Mouse (Mus musculus) embryonic facial prominence, embryonic 11.5 days (tissue): ENCODE measurements around the gene Trub1. TPM values are rescaled to one million over a fixed set of nuclear protein-coding genes. Genes with fewer than 3 reads are reported as not detected.

Source experiments
- ATAC-seq: fragments of 200-750 bp; cut with Nextera tagmentation; replicated peaks from 2 replicates; pipeline ENCODE4 v1.8.0; 2017; ENCODE audit warnings: low read depth; ENCODE audit not compliant: insufficient number of reproducible peaks, low FRiP score, low TSS enrichment
- DNase-seq: peaks from one replicate; pipeline ENCODE4 v3.0.0-alpha.2; 2015; ENCODE audit warnings: low spot score
- H3K27ac ChIP-seq: fragments of 300-500 bp; sonication (generic); replicated peaks from 2 replicates; pipeline ENCODE4 v1.5.1; 2014; ENCODE audit warnings: mild to moderate bottlenecking, low read depth, low read length, control low read depth
- H3K27me3 ChIP-seq: fragments of 300-500 bp; sonication (generic); 2 replicates; pipeline ENCODE4 v1.6.1; 2014; ENCODE audit warnings: mild to moderate bottlenecking, low read length, moderate library complexity, mixed read lengths; ENCODE audit not compliant: control insufficient read depth, insufficient read depth
- H3K36me3 ChIP-seq: fragments of 300-500 bp; sonication (generic); replicated peaks from 2 replicates; pipeline ENCODE4 v1.6.1; 2014; ENCODE audit warnings: low read depth, mild to moderate bottlenecking, low read length, moderate library complexity, mixed read lengths; ENCODE audit not compliant: control insufficient read depth, insufficient read depth
- H3K4me1 ChIP-seq: fragments of 300-500 bp; sonication (generic); 2 replicates; pipeline ENCODE4 v1.6.1; 2014; ENCODE audit warnings: low read length, mixed read lengths; ENCODE audit not compliant: control insufficient read depth, insufficient read depth
- H3K4me2 ChIP-seq: fragments of 300-500 bp; sonication (generic); 2 replicates; pipeline ENCODE4 v1.6.1; 2014; ENCODE audit warnings: low read depth, mild to moderate bottlenecking, control low read depth, low read length, moderate library complexity
- H3K4me3 ChIP-seq: fragments of 300-500 bp; sonication (generic); 2 replicates; pipeline ENCODE4 v1.5.1; 2014; ENCODE audit warnings: low read depth, low read length, control low read depth
- H3K9ac ChIP-seq: fragments of 300-500 bp; sonication (generic); replicated peaks from 2 replicates; pipeline ENCODE4 v1.6.1; 2014; ENCODE audit warnings: mild to moderate bottlenecking, control low read depth, low read length
- H3K9me3 ChIP-seq: fragments of 300-500 bp; sonication (generic); replicated peaks from 2 replicates; pipeline ENCODE4 v1.6.1; 2016; ENCODE audit warnings: mild to moderate bottlenecking, low read length, inconsistent platforms, mixed read lengths; ENCODE audit not compliant: control insufficient read depth
- WGBS: fragments of 180-500 bp; shearing (Covaris S2); extraction: QIAGEN DNeasy Blood & Tissue Kit; methylation state at CpG from one replicate; pipeline ENCODE4 v1.1.7; 2014; 5-methylcytosine and 5-hydroxymethylcytosine counted together
- polyA plus RNA-seq: library from polyadenylated mRNA; unstranded; fragments of >200 nt; fragmentation: Nextera tagmentation; extraction: Ambion mirVana; gene quantifications from 2 replicates; pipeline ENCODE4 v1.2.1, GENCODE M21; 2014

The Trub1 gene
- polyA plus RNA-seq, 1 experiment from 2014 or later: 24.2 TPM

- no peak for ATAC-seq
- H3K4me1 ChIP-seq: no peaks in the 10 kb centered on the region; the same call in 1 of the 2 replicates
- H3K36me3 ChIP-seq: no peaks in the 10 kb centered on the region
- no peak for DNase-seq
- no peak overlapping the region for H3K4me2 ChIP-seq
- no peak overlapping the region for H3K9ac ChIP-seq
- WGBS: 85% methylated on average over 8 of the region's 8 CpGs
- no peaks in the 10 kb centered on the region for H3K27me3 ChIP-seq
- H3K27ac ChIP-seq: no peak overlapping the region
- H3K4me3 ChIP-seq: no peak overlapping the region
- no peaks in the 10 kb centered on the region for H3K9me3 ChIP-seq
Measured at GRCm38 (mm10) chr19:57482815-57483214, 30.1 kb downstream of the Trub1 start.

- Histone ChIP-seq H3K4me1 (no peaks in the 10 kb centered on the region; the same call in 1 of the 2 replicates), H3K27ac (0 out of 2 replicates have a peak overlapping the region, but pooled peaks have one; percentile 4), H3K9ac (no peak overlapping the region), H3K27me3 (no peaks in the 10 kb centered on the region), H3K36me3 (no peaks in the 10 kb centered on the region), H3K4me3 (no peak overlapping the region), H3K4me2 (no peak overlapping the region), H3K9me3 (no peaks in the 10 kb centered on the region)
- DNase-seq (no peak), ATAC-seq (no peak)
- WGBS: 70% methylated on average over 13 of the region's 13 CpGs
Measured at GRCm38 (mm10) chr19:57487051-57487658, 34.4 kb downstream of the Trub1 start.

- H3K27me3 ChIP-seq: no peaks in the 10 kb centered on the region
- no peak overlapping the region for H3K4me3 ChIP-seq
- no peaks in the 10 kb centered on the region for H3K36me3 ChIP-seq
- ATAC-seq (no peak), DNase-seq (no peak)
- no peak overlapping the region for H3K27ac ChIP-seq
- no peak overlapping the region for H3K9ac ChIP-seq
- H3K4me2 ChIP-seq: no peak overlapping the region
- H3K9me3 ChIP-seq: no peaks in the 10 kb centered on the region
- no peaks in the 10 kb centered on the region for H3K4me1 ChIP-seq
- WGBS: 77% methylated on average over 7 of the region's 7 CpGs
Measured at GRCm38 (mm10) chr19:57489527-57489926, 36.8 kb downstream of the Trub1 start.

DNA sequence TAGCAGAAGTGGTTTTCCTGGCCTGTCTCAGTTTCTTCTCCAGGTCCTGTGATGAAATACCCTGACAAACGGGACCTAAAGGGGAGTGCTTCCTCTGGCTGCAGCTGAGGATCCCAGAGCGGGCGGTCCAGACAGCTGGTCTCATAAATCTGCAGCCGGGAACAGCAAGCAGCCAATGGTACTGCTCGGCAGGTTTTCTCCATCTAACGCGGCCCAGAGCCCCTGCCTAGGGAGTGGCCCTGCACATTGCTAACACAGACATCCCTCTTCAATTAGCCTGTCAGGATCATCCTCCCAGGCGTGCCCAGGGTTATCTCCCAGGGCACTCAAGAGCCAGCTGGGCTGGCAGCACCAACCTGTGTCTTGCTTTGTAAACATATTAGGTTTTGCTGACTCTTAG lies 38.3 kb downstream of the Trub1 start:
- DNase-seq (peak; percentile 38), ATAC-seq (no peak; the same call in 1 of the 2 replicates)
- WGBS: 31% methylated on average over 8 of the region's 8 CpGs
- Histone ChIP-seq H3K4me1 (no peaks in the 10 kb centered on the region), H3K4me2 (no peak overlapping the region), H3K36me3 (no peaks in the 10 kb centered on the region), H3K9ac (0 out of 2 replicates have a peak overlapping the region, but pooled peaks have one; percentile 2), H3K4me3 (no peak overlapping the region), H3K27ac (no peak overlapping the region), H3K9me3 (no peaks in the 10 kb centered on the region), H3K27me3 (no peaks in the 10 kb centered on the region)

- no peak for ATAC-seq
- WGBS: 70% methylated on average over 5 of the region's 5 CpGs
Measured at GRCm38 (mm10) chr19:57494020-57494419, 41.3 kb downstream of the Trub1 start.

DNA sequence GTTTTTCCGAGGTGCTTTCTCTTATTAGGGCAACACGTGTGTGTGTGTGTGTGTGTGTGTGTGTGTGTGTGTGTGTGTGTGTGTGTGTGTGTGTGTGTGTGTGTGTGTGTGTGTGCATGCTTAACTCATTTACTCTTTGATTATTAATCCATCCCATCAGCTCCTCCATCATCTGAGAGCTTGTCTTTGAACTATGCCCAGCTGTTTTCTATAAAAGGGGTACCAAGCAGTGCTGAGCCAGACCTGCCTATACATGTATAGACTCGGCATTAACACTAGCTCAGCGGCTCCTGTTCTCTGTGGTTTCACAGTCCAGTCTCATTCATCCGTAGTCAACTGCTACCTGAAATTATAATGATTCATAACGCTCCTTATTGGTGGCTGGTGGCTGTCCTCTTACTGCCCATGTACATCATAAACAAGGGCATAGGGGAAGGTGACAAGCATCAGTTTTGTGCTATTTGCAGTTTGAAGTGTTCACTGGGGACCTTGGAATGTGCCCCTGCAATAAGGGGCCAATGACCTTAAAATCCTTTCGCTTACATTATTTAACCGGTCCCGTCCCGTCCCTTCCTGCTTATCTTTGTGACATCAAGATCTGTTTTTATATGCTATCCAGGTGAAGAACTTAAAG lies 45.5 kb downstream of the Trub1 start:
- ATAC-seq (no peak), DNase-seq (peak; percentile 71)
- Histone ChIP-seq H3K27ac (peak overlapping the region; percentile 56), H3K4me3 (no peak overlapping the region), H3K36me3 (no peaks in the 10 kb centered on the region), H3K27me3 (no peaks in the 10 kb centered on the region), H3K4me2 (no peak overlapping the region), H3K9me3 (no peaks in the 10 kb centered on the region), H3K9ac (no peak overlapping the region), H3K4me1 (no peaks in the 10 kb centered on the region)
- WGBS: 46% methylated on average over 10 of the region's 10 CpGs

More at GRCm38 (mm10) chr19:57494020-57494419, 41.3 kb downstream of the Trub1 start:
- no peak overlapping the region for H3K9ac ChIP-seq
- no peak overlapping the region for H3K27ac ChIP-seq
- no peaks in the 10 kb centered on the region for H3K27me3 ChIP-seq
- H3K36me3 ChIP-seq: no peaks in the 10 kb centered on the region
- DNase-seq: no peak
- no peaks in the 10 kb centered on the region for H3K4me1 ChIP-seq
- no peak overlapping the region for H3K4me3 ChIP-seq
- H3K4me2 ChIP-seq: no peak overlapping the region
- no peaks in the 10 kb centered on the region for H3K9me3 ChIP-seq

- Histone ChIP-seq H3K27ac (peak overlapping the region; percentile 0; the same call in 1 of the 2 replicates), H3K9me3 (no peaks in the 10 kb centered on the region), H3K9ac (no peak overlapping the region), H3K36me3 (no peaks in the 10 kb centered on the region), H3K27me3 (no peaks in the 10 kb centered on the region), H3K4me2 (no peak overlapping the region), H3K4me1 (no peaks in the 10 kb centered on the region), H3K4me3 (no peak overlapping the region)
- peak; percentile 74 for ATAC-seq
- peak; percentile 93 for DNase-seq
- 41% methylated on average over 6 of the region's 6 CpGs for WGBS
Measured at GRCm38 (mm10) chr19:57498884-57499410, 46.2 kb downstream of the Trub1 start.

- Histone ChIP-seq H3K4me3 (no peak overlapping the region), H3K9me3 (no peaks in the 10 kb centered on the region), H3K4me1 (no peaks in the 10 kb centered on the region), H3K36me3 (no peaks in the 10 kb centered on the region), H3K9ac (no peak overlapping the region), H3K27ac (no peak overlapping the region), H3K4me2 (no peak overlapping the region), H3K27me3 (no peaks in the 10 kb centered on the region)
- ATAC-seq: no peak
- WGBS: 94% methylated on average over 5 of the region's 5 CpGs
- DNase-seq: no peak
Measured at GRCm38 (mm10) chr19:57500254-57500653, 47.5 kb downstream of the Trub1 start.
